Mouse (Mus musculus) spleen, adult 2 months (tissue): ENCODE results near the gene Lztr1.

Experiments
- CTCF ChIP-seq: fragments of 200-500 bp; IDR thresholded peaks from 2 replicates; pipeline ENCODE4 v1.5.1; 2011; ENCODE audit warnings: mild to moderate bottlenecking, inconsistent platforms; ENCODE audit not compliant: insufficient read depth, insufficient read length, insufficient replicate concordance; ENCODE audit errors: extremely low read depth
- POLR2A ChIP-seq: fragments of 200-500 bp; IDR thresholded peaks from 2 replicates; pipeline ENCODE4 v1.6.1; 2011; ENCODE audit warnings: low read depth, low read length, inconsistent platforms

DNA sequence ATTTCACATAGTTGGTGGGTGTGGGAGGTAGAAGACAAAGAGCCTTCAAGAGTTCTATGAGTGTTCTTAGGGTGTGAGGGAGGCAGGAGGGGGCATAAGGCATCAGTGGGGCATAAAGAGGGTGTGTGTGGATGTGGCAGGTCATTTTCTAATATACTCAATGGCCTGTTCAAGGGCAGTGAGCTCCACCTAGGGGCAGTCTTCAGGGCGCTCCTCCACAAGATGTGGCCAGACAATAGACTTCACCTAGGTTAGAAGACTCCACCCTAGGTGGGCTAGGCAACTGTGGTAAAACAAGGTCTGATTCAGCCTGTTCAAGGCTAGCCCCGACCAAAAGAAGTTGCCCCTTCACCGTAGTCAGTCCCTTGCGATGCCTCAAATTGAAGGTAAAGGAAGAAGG lies 23.8 kb downstream of the Lztr1 start:
- TF ChIP-seq POLR2A (no peak), CTCF (peak; percentile 8; the same call in 1 of the 2 replicates)
